Comparison of ENCODE assay signal across 19 mouse cellular contexts in genomic region chr6:93724749-93725148, GRCm38 (mm10).
DNase-seq lines count a peak whose midpoint lies in the region; ATAC-seq lines count a peak whose summit lies in the region.
"Had no signal": no experiment of that assay in that cellular context is flagged by ENCODE, and none has a peak within 500 bp of the region (broad histone marks: within the 10 kb centered on the region; RNA-seq: fewer than 3 reads in every experiment).

No protein-coding gene starts in this region.

- peak; percentile 32 for DNase-seq in retina, embryonic 14.5 days (ENCODE audit: low spot score)
- DNase-seq in retina, postnatal 1 day = no peak
- peak; percentile 22 for DNase-seq in Muller cell, postnatal 12 days (ENCODE audit: inconsistent ontology term)
- peak; percentile 78 for DNase-seq in R1 (ENCODE audit: low read depth, low spot score)
- no peak for DNase-seq in urinary bladder, postnatal 36 days (ENCODE audit: low spot score in 2 of 2)
- DNase-seq in lung, adult 18-20 months = no peak
- DNase-seq: adrenal gland, adult 2 months; adrenal gland, postnatal 10 days; adrenal gland, postnatal 25 days; cerebellum, adult 11 months; cerebellum, adult 18-20 months; cerebellum, adult 8-10 months; cerebellum, adult 9-11 months; cerebellum, postnatal 14 days; cerebellum, postnatal 36 days; embryo, embryonic 11 days had no signal

- no peak for ATAC-seq in activated CD4-positive, CD25-positive, alpha-beta regulatory T cell, adult 4 months
- ATAC-seq: forebrain, embryonic 14.5 days; forebrain, embryonic 16.5 days had no signal

Comparison
In these comparisons a context has a peak if more than half of its experiments do, and no peak if none do; other contexts are left out.
1. DNase-seq: peak in retina, embryonic 14.5 days (single experiment), Muller cell, postnatal 12 days (single experiment) and R1 (single experiment); none in retina, postnatal 1 day (single experiment), urinary bladder, postnatal 36 days (0 of 2) and lung, adult 18-20 months (0 of 2).